Mouse (Mus musculus) common myeloid progenitor, adult 5-6 weeks (primary cell): ENCODE measurements at regions not wholly inside any gene's neighbourhood (a gene's known extent, or its start where the extent isn't known, plus 50 kb on each side); places are given as distances from the start of the nearest gene placed in this dataset.

Source experiments
- ATAC-seq: replicated peaks from 2 replicates; pipeline ENCODE4 v1.8.0; 2016; ENCODE audit warnings: low read depth, mild to moderate bottlenecking, moderate TSS enrichment, inconsistent platforms; ENCODE audit not compliant: poor library complexity, severe bottlenecking

DNA sequence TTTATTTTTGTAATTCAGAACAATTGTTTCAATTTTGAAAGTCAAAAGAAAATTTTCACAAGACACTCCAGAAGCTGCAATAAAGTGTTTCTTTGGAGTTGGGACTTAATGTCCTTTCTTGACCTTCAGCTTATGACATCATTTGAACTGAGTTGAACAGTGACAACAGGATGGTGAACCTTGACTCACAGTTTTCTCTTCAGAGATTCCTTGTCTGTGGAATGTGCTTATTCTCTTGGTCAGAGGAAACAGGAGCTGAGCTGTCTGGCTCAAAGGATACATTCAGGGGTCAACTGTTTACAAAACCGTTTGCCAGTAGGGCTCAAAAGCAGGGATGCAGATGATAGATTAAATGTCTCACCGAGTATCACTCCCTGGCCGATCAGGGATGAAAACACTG is 408.0 kb downstream of the Col12a1 start:
- no peak for ATAC-seq

DNA sequence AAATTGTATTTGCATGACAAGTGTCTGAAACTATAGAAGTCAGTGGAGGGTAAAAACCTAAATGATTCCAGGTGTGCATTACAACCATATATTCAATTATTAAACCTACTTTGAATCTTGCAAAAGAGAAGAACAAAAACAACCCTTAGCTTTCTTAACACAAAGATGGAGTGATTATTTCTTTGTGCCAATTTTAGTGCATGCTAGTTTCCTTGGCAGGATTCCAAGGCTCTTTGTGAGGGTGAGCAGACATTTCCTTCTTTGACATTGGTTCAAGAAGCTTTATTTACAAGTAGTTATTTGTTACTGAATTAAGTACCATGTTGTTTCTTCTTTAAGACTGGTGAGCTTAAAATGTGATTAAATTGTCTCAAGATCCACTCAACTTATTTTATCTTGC is 401.2 kb downstream of the Col12a1 start:
- no peak for ATAC-seq

DNA sequence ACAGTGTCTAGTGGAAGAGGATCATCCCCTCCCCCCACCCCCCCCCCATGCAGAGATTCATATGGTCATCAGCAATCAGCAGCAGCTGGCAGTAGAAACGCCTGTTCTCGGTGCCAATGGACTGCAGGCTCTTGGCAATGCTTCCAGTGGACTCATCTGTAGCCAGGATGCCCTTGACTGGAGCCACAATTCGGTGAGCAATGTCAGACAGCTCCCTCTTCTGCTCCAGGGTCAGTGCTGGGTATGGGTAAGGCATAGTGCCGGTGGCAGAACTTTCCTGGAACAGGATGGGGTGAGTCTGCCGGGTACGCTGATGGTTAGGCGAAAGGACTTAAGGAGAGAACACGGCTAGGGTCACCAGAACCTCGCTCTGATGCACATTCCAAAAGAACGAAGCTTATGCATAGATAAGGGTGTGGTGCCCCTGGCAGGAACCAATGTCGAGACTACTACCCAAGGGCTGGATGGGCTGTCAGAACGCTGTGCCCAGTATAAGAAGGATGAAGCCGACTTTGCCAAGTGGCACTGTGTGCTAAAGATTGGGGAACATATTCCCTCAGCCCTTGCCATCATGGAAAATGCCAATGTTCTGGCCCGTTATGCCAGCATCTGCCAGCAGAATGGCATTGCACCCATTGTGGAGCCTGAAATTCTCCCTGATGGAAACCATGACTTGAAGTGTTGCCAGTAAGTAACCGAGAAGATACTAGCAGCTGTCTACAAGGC is 372.1 kb downstream of the Col12a1 start:
- ATAC-seq: no peak

DNA sequence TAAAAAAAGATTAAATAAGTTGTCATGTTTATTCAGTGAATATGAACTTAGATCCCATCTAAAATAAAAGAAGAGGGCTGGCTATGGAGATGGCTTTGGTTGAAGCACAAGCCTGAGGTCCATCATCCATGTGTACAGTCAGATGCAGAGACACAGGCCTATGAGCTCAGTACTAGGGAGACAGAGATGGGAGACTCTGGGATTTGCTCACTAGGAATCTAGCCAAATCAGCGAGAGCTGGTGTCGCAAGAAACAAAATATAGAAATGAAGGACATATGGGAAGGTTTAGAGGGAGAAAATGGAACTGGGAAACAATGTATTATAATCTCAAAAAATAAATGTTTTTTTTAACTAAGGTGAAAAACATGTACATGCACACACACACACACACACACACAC is 326.6 kb downstream of the Col12a1 start:
- ATAC-seq: no peak

DNA sequence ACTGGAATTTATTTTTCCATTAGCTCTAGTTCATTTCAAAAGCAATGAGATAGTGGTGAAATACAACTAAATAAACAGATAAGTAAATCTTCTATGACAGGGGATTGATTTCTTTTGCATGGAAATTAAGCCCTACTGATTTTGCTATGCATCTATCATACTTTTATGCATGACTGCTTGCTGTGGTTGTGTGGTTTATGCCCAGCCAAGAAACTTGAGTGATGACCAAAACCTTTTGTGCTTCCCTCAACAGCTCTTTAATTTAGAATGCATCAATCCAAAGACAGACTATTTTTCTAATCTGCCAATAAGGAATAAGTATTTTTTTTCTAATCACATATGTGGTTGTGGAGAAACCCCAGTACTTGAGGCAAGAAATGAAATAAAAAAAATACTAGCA is 303.6 kb downstream of the Col12a1 start:
- no peak for ATAC-seq

DNA sequence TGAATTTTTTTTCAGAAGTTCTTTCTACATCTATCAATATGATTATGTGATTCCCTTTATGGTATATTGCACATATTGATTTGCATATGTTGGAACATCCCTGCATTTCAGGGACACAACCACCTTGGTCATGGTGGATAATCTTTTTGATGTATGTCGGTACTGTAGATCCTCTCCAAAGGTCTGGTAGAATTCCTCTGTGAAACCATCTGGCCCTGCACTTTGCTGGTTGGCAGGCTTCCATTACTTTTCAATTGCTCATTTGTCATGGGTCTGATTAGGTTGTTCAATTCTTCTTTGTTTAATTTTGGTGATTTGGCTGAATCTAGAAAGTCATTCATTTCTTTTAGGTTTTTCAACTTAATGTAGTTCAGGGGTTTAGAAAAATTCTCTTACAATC is 288.2 kb downstream of the Col12a1 start:
- no peak for ATAC-seq

DNA sequence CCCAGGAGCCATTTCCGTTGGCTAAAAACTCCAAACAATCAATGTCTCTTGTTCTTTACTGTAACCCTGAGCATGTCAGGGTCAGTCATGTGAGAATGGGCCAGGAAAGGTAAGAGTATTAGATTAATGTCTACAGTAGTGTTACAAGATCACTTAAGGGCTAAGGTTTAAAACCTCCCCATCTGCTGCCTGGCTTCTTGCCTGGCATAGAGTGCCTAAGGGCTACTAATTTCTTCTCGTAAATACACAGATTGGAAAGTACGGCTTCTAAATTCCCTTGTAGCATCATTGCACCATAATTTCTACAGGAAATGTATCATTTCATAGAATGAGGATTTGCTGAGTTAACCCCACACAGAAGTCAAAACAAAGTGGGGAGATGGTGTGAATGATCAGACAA is 281.0 kb downstream of the Col12a1 start:
- ATAC-seq: no peak

DNA sequence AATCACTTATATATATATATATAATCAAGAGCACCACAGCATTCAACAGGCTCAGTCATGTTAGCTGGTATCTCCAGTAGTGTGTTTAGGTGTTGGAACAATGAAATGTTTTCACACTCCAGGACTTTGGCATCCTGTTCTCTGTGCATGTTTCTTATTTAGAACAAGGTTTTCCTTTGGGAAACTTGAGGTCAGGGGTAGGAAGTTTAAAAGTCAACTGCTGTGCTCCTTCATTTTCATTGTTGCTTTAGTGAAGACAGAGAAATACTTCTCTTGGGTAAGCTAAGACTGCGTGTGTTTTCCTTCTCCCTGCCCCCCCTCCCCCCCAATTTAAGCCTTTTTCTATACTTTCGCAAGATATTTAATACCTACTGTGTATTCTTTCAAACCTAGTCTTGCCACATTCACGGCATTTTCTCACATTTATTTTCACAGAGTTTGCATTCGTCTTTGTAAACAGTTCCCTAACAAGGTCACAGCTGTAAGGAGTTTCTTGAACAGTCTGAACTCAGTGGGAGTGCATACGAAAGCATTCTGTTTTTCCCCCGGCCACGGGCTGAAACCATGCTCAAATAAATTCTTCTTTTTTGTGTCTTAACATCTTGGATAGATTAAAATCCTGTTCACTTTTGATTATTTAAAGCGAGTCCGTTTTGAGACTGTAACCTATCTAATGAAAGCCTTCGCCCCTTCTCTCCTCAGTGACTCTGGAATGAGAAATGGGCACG is 279.2 kb downstream of the Col12a1 start:
- ATAC-seq: no peak

DNA sequence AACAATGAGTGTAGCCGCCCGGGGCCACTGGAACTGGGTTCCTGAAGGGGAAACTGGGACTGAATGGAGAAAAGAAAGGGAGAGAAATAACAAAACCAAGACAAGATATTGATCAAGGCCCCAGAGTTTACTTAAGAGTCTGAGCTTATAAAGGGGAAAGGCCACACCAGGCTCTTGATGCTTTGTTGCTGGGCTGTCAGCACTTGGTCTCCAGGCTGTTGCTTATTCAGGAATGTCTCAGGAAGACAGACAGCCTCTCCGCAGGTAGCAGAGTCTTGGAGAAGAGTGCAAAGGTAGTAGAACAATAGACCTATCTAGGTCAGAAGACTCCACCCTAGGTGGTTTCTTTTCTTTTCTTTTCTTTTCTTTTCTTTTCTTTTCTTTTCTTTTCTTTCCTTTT is 263.4 kb downstream of the Col12a1 start:
- ATAC-seq: no peak

DNA sequence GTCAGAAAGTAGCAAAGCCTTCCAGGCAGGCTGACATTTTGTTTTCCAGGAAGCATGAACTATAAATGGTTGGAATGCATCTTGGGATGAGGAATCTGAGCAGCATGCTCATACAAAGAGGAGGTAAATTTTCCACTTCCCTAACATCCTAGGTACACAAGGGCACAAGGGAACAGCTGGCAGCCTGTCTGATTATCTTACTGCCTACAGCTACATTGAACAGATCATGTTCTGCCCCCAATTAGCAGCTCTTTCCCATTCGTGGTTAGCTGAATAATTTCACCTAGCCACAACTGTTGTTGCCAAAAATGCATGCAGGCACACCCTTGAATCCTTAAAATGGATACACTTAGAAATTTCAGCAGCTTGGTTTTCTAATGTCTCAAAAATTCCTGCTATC is 239.5 kb downstream of the Col12a1 start:
- ATAC-seq: no peak

DNA sequence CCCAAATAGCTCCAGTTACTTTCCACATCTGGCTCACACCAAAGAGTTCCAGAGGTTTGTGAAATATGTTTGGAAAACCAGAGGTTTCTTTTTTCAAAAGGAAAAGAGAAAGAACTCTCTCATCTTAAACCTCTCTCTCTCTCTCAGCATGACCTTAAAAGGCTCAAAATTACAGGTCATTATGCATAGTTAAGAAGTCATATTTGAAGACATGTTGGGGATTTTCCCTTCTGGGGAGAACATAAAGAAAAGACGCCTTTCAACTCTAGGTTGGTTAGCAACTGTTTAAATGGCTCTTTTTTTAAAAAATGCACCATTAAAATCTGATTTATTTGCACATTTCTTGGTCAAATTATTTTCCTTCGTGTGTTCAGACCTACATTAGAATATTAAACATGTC is 218.4 kb downstream of the Col12a1 start:
- no peak for ATAC-seq

DNA sequence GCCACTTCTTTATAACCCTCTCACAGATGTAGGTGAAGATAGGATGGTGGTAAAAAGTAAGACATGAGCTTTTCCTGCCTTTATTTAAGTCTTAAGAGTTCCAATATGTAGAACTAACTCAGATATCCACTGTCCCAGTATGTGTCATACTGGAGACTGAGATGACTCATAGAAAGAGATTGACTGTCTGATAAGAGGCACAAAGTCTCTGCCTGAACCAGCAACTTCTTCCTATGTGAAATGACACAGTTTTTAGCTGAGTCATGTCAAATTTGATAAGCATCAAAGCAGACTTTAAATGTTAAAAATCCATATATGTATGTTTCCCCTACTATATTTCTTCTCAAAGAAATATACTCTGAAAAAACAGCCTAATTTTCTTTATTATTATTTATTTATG is 216.6 kb downstream of the Col12a1 start:
- no peak for ATAC-seq

DNA sequence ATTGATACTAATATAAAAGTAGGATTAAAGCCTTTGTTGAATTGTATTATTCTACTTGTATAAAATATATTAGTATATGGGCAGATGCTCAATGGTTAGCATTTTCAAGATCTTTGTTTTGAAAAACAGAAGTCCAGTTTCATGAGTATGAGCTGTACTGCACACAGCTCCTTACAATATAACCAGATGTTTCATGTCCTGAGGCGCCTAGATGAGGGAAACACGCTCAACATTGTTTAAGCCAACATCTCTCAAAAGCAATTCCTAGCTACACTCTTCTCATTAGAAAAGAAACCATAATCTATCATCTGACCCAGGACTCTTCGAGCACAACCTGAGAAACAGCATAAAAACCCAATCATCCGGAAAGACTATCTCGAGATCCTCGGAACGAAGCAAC is 202.2 kb downstream of the Col12a1 start:
- no peak for ATAC-seq

DNA sequence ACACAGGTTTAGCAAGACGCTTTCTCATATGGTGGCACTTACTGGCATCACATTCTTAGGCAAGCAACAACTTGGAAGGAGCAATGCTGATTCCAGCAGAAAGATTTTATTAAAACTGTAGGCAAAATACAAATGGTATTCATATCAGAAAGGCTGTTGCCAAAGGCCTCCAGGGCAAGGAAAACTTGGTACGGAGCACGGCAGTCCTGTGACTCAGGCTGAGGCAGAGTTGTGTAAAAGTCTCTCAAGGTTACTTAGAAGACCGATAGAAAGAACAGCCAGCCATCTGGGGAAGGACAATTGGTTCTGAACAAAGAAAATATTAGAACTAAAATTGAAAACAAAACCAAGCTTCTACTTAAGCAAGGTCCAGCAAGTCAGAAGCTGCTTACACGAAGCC is 201.2 kb downstream of the Col12a1 start:
- ATAC-seq: no peak

DNA sequence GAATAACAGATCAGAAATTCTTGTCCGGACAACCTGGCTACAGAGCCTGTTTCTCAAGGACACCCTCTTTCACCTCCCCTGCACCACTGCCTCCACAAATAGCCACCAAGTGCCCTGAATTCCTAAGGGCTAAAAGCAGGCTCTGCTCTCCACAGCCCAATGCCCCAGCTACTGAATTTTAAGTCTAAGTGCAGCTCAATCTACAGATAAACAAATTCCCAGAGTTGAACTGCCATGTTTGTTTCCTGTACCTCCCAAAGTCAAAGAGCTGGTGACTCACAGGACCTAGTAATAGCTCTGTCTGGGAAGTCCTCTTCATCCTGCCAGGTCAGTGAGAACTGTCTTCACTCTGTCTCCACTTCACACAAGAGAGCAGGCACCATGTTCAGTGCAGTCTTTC is 200.0 kb downstream of the Col12a1 start:
- no peak for ATAC-seq

DNA sequence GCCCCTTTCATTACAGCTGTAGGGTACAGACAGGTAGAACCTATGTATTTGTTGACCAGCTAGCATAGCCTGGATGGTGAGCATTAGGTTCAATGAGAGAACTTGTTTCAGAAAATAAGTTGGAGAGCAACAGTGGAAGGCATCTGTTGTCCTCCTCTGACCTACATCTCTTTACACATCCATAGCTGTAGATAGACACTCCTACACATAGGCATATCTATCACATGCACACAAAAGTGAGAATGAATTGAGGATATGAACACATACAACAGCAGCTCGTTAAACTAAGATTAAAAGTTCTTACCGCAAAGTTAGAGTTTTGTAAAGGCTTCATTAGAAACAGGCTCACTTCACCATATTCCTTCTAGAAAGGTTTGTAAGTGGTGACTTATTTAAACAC is 198.1 kb downstream of the Col12a1 start:
- ATAC-seq: no peak

DNA sequence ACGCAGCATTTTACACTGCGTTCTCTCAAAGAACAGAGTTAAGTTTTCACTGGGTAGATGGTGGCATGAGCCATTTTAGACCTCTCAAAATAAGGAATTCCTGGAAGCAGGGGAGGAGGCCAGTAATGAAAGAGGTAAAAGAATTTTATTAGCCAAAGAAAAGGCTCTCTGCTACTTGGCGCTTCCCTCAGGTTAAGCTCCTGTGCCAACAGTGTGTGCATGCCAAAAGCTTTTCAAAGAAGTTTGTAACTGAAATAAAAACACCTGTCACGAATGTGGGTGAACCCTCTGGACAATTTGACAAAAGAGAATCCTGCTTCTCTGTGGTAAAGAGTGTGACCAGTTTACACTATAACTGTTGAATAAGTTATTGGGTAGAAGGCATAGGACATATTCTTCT is 195.6 kb downstream of the Col12a1 start:
- ATAC-seq: no peak

DNA sequence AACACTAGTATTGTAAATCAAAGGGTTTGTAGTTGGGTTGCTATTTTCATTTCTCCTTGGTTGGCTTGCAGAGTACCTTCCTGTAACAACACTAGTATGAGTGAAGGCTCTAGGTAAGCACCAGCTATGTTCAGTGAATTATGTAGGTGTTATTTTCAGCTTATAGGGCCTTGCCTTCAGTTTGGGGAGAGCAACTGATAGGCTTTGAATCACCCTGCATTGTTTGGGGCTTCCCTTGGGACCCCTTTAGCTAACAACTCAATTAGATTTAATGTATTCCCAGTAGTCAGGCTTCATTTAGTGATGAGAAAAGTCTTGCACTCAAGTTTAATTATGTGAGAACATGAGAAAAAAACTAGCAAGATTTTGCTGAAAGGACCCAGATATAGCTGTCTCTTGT is 193.6 kb downstream of the Col12a1 start:
- ATAC-seq: no peak

DNA sequence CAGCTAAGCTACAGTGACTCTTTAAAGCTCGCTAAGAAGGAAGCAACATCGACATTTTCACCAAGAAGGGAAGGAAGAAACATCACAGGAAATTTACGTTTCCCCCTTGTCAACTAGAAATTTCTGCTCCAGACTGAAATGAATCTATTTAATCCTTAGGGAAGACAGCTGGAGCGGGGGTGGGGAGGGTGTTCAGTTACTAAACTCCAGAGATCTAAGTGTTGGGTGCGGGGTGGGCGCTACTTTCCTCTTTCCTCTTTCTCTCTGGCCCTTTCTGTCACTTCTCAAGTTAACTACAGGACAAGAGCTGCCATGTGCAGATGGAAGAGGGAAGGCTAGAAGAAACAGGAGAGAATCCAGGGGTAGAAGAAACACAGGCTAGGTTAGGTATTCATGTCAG is 192.2 kb downstream of the Col12a1 start:
- ATAC-seq: no peak

DNA sequence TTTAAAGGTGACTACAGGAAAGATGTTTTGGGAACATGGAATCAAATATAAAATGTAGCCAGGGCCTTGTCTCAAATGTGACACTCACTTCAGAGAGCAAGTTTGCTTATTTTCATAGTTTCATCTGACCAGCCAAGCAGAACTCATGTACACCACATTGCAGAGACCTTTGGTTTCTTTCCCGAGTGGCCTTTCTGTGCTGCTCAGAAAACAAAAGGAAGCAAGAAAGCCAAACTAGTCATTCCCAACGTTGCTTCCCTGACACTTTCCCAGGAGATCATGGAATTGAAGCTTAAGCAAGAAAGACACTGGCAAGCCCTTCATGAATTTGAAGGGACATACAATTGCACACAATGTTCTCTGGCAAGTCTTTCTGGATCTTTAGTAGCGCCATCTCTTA is 191.3 kb downstream of the Col12a1 start:
- no peak for ATAC-seq
